Mouse (Mus musculus) E14TG2a.4 (cell line): Measurements from ENCODE around the gene Kif26a.

ENCODE experiments used
- H3K27me3 ChIP-seq: 2 replicates; pipeline ENCODE4 v1.6.1; 2014; ENCODE audit warnings: low read length, control low read depth; ENCODE audit not compliant: insufficient read depth
- H3K36me3 ChIP-seq: 2 replicates; pipeline ENCODE4 v1.6.1; 2014; ENCODE audit warnings: low read length, control low read depth; ENCODE audit not compliant: insufficient read depth
- H3K4me1 ChIP-seq: replicated peaks from 2 replicates; pipeline ENCODE4 v1.6.1; 2014; ENCODE audit warnings: low read depth, low read length, control low read depth
- H3K4me3 ChIP-seq: replicated peaks from 2 replicates; pipeline ENCODE4 v1.5.1; 2014; ENCODE audit warnings: mild to moderate bottlenecking, low read length
- H3K9me3 ChIP-seq: 2 replicates; pipeline ENCODE4 v1.6.1; 2014; ENCODE audit warnings: low read length, control low read depth
- CTCF ChIP-seq: conservative IDR thresholded peaks from 2 replicates; pipeline ENCODE4 v1.5.1; 2014; ENCODE audit warnings: low read length
- NANOG ChIP-seq: IDR thresholded peaks from 2 replicates; pipeline ENCODE4 v1.6.1; 2014; ENCODE audit warnings: borderline replicate concordance, low read length, mixed read lengths
- POU5F1 ChIP-seq: IDR thresholded peaks from 2 replicates; pipeline ENCODE4 v1.6.1; 2014; ENCODE audit warnings: low read length, borderline replicate concordance

Gene Kif26a

DNA sequence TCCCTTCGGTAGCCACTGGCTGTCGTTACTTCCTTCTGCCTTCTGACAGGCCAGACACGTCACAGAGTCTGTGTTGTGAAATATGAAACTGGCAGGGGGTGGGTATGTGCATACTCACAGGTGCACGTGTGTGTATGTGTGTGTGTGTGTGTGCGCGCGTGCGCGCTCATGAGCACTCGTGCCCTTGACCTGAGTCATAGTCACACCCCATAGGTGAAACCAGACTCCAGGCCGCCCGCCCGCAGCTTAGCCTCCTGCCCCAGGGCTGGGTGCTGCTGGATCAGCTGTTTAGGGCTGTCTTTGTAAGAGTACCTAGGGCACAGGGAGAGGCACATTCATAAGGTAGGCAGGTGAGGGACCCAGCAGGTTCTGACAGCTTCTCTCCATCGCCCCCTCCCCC, 20.1 kb upstream of the Kif26a start:
- Histone ChIP-seq H3K4me3 (0 out of 2 replicates have a peak overlapping the region, but pooled peaks have one; percentile 10), H3K36me3 (no peaks in the 10 kb centered on the region; the same call in 1 of the 2 replicates), H3K27me3 (peaks cover 48% of the 10 kb centered on the region), H3K4me1 (peaks cover 37% of the 10 kb centered on the region), H3K9me3 (no peaks in the 10 kb centered on the region)
- TF ChIP-seq POU5F1 (no peak), CTCF (no peak), NANOG (no peak)

GRCm38 (mm10) chr12:112126931-112127635, 18.9 kb upstream of the Kif26a start:
- H3K4me3 ChIP-seq: no peak overlapping the region
- H3K36me3 ChIP-seq: no peaks in the 10 kb centered on the region
- peaks cover 58% of the 10 kb centered on the region for H3K27me3 ChIP-seq
- TF ChIP-seq POU5F1: no peak
- no peak for TF ChIP-seq NANOG
- TF ChIP-seq CTCF: peak; percentile 51
- H3K4me1 ChIP-seq: peaks cover 41% of the 10 kb centered on the region
- no peaks in the 10 kb centered on the region for H3K9me3 ChIP-seq

DNA sequence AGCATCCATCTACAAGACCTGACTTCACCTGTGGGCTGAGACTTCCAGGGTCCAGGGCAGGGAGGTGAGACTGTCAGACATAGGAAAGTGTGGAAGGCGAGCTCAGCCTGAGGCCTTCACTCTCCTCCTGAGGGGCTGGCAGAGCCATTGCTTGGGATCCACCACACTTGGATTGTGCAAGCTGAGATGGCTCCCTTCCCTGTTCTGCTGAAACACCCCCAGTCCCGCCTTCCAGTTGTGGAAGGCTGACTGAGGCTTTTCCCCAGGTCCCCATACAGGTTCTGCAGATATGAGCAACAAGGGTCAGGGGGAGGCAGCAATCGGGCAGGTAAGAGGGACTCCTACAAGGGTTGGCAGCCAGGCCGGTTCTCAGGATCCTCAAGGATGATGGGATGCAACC, 17.5 kb upstream of the Kif26a start:
- TF ChIP-seq NANOG (no peak), CTCF (no peak), POU5F1 (no peak)
- Histone ChIP-seq H3K9me3 (no peaks in the 10 kb centered on the region), H3K27me3 (peaks cover 66% of the 10 kb centered on the region), H3K4me1 (peaks cover 41% of the 10 kb centered on the region), H3K4me3 (no peak overlapping the region), H3K36me3 (no peaks in the 10 kb centered on the region)

DNA sequence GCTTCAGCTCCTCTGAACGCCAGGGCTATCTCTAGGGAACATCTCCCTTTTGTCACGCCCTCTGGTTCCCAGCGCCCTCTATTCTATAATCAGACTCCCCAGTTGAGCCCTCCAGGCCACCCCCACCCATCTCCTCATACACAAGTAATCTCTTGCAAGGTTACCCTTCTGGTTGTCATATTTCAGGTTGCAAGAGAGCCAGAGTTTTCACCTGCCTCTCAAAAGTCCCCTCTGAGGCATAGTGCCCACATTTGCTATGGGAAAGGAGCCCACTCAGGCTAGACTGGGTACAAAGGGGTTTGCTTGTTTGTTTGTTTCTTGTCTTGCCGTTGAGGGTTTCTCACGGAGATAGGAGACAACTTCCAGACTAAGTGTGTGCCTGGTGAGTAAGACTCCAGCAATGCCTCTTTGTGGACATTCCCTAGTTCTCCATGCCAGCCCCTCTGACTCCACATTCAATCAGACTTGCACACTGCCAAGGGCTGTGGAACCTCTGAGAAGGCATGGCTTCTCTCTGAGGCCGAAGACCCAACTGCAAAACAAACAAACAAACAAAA, 16.6 kb upstream of the Kif26a start:
- Histone ChIP-seq H3K36me3 (no peaks in the 10 kb centered on the region), H3K4me3 (no peak overlapping the region), H3K27me3 (peaks cover 73% of the 10 kb centered on the region), H3K4me1 (peaks cover 34% of the 10 kb centered on the region), H3K9me3 (no peaks in the 10 kb centered on the region)
- TF ChIP-seq POU5F1 (no peak), CTCF (no peak), NANOG (no peak)

DNA sequence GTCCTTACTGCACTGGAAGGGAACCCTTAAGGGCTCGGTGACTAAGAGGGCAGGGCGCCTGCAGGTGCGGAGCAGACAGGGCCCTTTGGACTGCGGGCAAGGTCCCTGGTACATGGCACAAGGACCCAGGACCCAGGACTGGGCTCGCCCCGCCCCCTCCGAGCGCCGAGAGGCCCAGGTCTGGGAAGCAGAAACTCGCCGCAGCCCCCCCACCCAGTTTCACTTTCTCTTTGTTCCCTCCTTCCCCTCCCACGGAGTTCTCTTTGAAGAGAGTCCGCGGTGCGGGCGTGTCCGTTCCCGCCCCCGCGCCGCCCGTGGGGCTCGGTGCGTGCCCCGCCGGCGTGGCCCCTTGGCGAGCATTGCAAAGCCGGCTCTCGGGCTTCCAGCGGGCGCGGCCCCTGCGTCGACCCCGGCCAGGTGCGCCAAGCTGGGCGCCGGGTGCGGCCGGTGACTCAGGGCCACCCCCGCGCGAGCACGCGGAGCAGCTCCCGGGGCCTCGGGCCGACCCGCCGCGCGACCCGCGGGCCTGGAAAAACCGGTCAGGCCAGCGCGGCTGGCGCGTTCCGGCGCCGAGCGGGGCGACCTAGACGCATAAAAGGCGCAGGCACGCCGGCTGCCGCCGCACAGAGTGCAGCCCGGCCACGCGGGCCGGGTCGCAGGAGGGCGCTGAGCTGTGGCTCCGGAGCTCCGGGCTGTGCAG, 15.7 kb upstream of the Kif26a start:
- Histone ChIP-seq H3K4me3 (peak overlapping the region; percentile 74), H3K4me1 (peaks cover 26% of the 10 kb centered on the region), H3K9me3 (no peaks in the 10 kb centered on the region), H3K27me3 (peaks cover 80% of the 10 kb centered on the region), H3K36me3 (no peaks in the 10 kb centered on the region)
- TF ChIP-seq NANOG: no peak
- no peak for TF ChIP-seq CTCF
- no peak for TF ChIP-seq POU5F1

DNA sequence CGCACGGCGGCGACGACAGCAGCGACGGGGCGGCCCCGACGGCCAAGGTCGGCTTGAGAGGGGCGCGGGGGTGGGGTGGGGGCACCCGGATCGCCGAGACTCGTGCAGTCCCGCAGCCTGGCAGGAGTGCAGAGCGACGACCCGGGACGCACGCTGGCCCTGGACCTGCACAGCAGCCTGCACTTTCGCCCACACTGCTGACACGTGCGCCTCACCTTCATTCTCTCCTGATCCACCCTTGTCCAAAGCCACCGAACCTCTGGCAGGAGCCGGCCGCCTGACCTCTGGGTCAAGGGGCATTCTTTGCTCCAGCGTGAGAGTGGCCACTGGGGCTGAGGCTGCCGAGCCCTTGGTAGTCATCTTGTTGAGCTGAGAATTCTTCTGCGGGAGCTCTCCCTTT, 15.1 kb upstream of the Kif26a start:
- peaks cover 87% of the 10 kb centered on the region for H3K27me3 ChIP-seq
- H3K9me3 ChIP-seq: no peaks in the 10 kb centered on the region
- no peaks in the 10 kb centered on the region for H3K36me3 ChIP-seq
- no peak for TF ChIP-seq NANOG
- no peak for TF ChIP-seq POU5F1
- no peak for TF ChIP-seq CTCF
- H3K4me3 ChIP-seq: peak overlapping the region; percentile 74
- H3K4me1 ChIP-seq: peaks cover 20% of the 10 kb centered on the region

GRCm38 (mm10) chr12:112140231-112140630, 5.8 kb upstream of the Kif26a start:
- TF ChIP-seq NANOG: no peak
- peak; percentile 75 for TF ChIP-seq CTCF
- H3K4me3 ChIP-seq: no peak overlapping the region
- peaks cover 26% of the 10 kb centered on the region for H3K4me1 ChIP-seq
- peaks cover 73% of the 10 kb centered on the region for H3K27me3 ChIP-seq
- no peaks in the 10 kb centered on the region for H3K9me3 ChIP-seq
- no peaks in the 10 kb centered on the region for H3K36me3 ChIP-seq

- no peak overlapping the region for H3K4me3 ChIP-seq
- peaks cover 30% of the 10 kb centered on the region for H3K4me1 ChIP-seq
- TF ChIP-seq POU5F1 (no peak), NANOG (no peak), CTCF (no peak)
- H3K36me3 ChIP-seq: no peaks in the 10 kb centered on the region
- peaks cover 72% of the 10 kb centered on the region for H3K27me3 ChIP-seq
- no peaks in the 10 kb centered on the region for H3K9me3 ChIP-seq
These were observed 5.3 kb upstream of the Kif26a start for GRCm38 (mm10) chr12:112140745-112141144.

GRCm38 (mm10) chr12:112141300-112141699, 4.7 kb upstream of the Kif26a start:
- H3K4me1 ChIP-seq: peaks cover 30% of the 10 kb centered on the region
- H3K4me3 ChIP-seq: no peak overlapping the region
- H3K36me3 ChIP-seq: no peaks in the 10 kb centered on the region
- no peaks in the 10 kb centered on the region for H3K9me3 ChIP-seq
- peaks cover 70% of the 10 kb centered on the region for H3K27me3 ChIP-seq
- TF ChIP-seq CTCF (no peak), NANOG (no peak), POU5F1 (no peak)
